Mouse (Mus musculus): ENCODE results near the gene Tmc8. TPM values are rescaled to one million over a fixed set of nuclear protein-coding genes. Genes with fewer than 3 reads are reported as not detected.
"Not testable (repeated sequence)": the region's sequence is repeated elsewhere in the genome, so short reads cannot be mapped to it uniquely, and the experiment has no call there.

Gene Tmc8
- polyA plus RNA-seq, 1 experiment: 59.6 TPM

DNA sequence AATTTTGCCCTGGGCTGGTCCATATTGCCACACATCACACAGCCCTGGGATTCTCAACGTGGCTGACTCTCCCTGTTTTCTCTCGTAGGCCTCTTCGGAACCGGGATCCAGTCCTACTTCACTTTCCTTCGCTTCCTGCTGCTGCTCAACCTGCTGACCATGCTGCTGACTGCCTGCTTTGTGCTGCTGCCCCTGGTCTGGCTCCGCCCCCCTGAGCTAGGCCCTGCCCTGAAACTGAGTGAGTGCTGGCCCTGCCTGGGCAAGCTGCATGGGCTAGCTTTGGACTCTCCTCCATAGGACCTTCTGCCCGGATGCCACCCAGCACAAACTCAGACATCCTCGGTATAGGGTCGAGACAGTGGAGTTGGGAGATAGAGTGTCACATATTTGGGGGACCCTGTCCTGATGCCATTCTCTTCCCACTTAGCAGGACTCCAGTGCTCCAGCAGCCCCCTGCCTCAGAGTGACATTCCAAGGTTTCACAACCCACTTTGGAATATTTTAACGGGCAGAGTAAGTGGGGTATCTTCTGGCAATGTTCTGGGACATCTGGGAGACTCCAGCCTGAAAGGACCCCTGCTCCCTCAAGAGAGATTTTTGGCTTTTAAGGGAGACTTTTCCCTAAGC is 1.9 kb downstream of the Tmc8 start:
- Histone ChIP-seq H3K36me3 (ENCODE audit: control insufficient read depth, insufficient read depth, low read length) (no peaks in the 10 kb centered on the region), H3K27me3 (ENCODE audit: control insufficient read depth, insufficient read depth, low read length) (no peaks in the 10 kb centered on the region), H3K27ac (ENCODE audit: insufficient read depth, low read depth, low read length) (no peak overlapping the region), H3K4me3 (ENCODE audit: low read depth, low read length) (peak overlapping the region; percentile 80; the same call in 1 of the 2 replicates), H3K4me1 (ENCODE audit: control insufficient read depth, insufficient read depth, insufficient read length, low read length) (peaks cover 22% of the 10 kb centered on the region)
- TF ChIP-seq CTCF (IDR thresholded peaks at IDR 0.05; ENCODE audit: extremely low read depth, insufficient read length, insufficient replicate concordance, low read depth, low read length) (no peak), POLR2A (IDR thresholded peaks at IDR 0.05; ENCODE audit: low read depth, low read length) (no peak)
- 68% methylated on average over 10 of the region's 10 CpGs for WGBS

DNA sequence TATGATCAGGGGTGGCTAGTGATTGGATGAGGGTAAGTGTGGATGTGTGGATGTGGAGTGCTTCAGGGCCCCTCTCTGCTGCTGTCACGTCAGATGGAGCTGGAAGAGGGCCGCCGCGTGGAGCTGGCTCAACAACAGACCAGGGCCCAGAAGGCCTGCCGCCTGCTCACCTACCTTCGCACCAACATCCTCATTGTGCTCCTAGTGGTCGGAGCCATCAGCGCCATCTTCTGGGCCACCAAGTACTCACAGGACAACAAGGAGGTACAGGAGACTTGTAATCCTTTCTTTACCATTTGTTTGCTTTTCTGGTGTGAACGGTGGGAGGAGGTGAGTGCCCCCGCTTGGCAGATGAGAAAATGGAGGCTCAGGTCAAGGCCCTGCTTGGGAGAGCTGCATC is 4.4 kb downstream of the Tmc8 start:
- H3K36me3 ChIP-seq (ENCODE audit: control insufficient read depth, insufficient read depth, low read length): no peaks in the 10 kb centered on the region
- H3K4me1 ChIP-seq (ENCODE audit: control insufficient read depth, insufficient read depth, insufficient read length, low read length): peaks cover 17% of the 10 kb centered on the region
- WGBS: 10% methylated on average over 10 of the region's 10 CpGs
- H3K4me3 ChIP-seq (ENCODE audit: low read depth, low read length): no peak overlapping the region
- H3K27me3 ChIP-seq (ENCODE audit: control insufficient read depth, insufficient read depth, low read length): no peaks in the 10 kb centered on the region
- H3K27ac ChIP-seq (ENCODE audit: insufficient read depth, low read depth, low read length): no peak overlapping the region
- TF ChIP-seq CTCF (IDR thresholded peaks at IDR 0.05; ENCODE audit: extremely low read depth, insufficient read length, insufficient replicate concordance, low read depth, low read length) (peak; percentile 67; the same call in 1 of the 2 replicates), POLR2A (IDR thresholded peaks at IDR 0.05; ENCODE audit: low read depth, low read length) (no peak)

DNA sequence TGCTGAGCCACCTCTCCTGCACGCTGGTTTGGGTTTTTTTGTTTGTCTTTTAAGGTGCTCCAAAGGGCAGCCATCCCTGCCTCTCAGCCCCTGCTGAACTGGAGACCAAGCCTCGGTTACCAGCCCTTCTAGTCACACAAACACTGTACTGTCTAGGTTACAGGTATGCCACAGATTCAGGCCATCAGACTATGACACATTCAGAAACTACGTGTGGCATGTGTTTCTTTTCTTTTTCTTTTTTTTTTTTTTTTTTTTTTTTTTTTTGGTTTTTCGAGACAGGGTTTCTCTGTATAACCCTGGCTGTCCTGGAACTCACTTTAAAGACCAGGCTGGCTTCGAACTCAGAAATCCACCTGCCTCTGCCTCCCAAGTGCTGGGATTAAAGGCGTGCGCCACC is 6.6 kb downstream of the Tmc8 start:
- WGBS: 89% methylated on average over 7 of the region's 7 CpGs
- H3K36me3 ChIP-seq (ENCODE audit: control insufficient read depth, insufficient read depth, low read length); H3K4me3 ChIP-seq (ENCODE audit: low read depth, low read length); H3K27ac ChIP-seq (ENCODE audit: insufficient read depth, low read depth, low read length); H3K27me3 ChIP-seq (ENCODE audit: control insufficient read depth, insufficient read depth, low read length): not testable (repeated sequence)
- H3K4me1 ChIP-seq (ENCODE audit: control insufficient read depth, insufficient read depth, insufficient read length, low read length): peaks cover 17% of the 10 kb centered on the region

DNA sequence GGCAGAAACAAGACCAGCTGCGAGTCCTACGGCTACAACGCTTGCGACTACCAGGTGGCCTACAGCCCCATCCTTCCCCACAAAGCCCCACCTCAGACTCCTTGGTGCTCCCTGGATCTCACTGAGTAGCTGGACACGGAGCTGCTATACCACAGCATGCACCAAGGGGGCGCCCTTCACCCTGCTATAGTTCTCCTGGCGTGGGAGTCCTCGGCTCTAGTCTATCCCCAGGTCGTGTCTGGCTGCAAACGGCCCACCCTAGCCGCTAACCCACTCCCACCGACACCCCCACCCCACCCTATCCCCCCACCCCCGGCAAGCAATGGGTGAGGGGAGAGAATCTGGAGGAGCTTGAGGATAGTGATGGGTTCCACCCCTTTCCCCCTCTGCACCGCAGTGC is 8.4 kb downstream of the Tmc8 start:
- Histone ChIP-seq H3K4me3 (ENCODE audit: low read depth, low read length) (peak overlapping the region; percentile 69), H3K27ac (ENCODE audit: insufficient read depth, low read depth, low read length) (no peak overlapping the region; the same call in 1 of the 2 replicates), H3K36me3 (ENCODE audit: control insufficient read depth, insufficient read depth, low read length) (no peaks in the 10 kb centered on the region), H3K4me1 (ENCODE audit: control insufficient read depth, insufficient read depth, insufficient read length, low read length) (peaks cover 13% of the 10 kb centered on the region), H3K27me3 (ENCODE audit: control insufficient read depth, insufficient read depth, low read length) (no peaks in the 10 kb centered on the region)
- TF ChIP-seq CTCF (IDR thresholded peaks at IDR 0.05; ENCODE audit: extremely low read depth, insufficient read length, insufficient replicate concordance, low read depth, low read length) (peak; percentile 90), POLR2A (IDR thresholded peaks at IDR 0.05; ENCODE audit: low read depth, low read length) (no peak)
- 2% methylated on average over 14 of the region's 14 CpGs for WGBS

DNA sequence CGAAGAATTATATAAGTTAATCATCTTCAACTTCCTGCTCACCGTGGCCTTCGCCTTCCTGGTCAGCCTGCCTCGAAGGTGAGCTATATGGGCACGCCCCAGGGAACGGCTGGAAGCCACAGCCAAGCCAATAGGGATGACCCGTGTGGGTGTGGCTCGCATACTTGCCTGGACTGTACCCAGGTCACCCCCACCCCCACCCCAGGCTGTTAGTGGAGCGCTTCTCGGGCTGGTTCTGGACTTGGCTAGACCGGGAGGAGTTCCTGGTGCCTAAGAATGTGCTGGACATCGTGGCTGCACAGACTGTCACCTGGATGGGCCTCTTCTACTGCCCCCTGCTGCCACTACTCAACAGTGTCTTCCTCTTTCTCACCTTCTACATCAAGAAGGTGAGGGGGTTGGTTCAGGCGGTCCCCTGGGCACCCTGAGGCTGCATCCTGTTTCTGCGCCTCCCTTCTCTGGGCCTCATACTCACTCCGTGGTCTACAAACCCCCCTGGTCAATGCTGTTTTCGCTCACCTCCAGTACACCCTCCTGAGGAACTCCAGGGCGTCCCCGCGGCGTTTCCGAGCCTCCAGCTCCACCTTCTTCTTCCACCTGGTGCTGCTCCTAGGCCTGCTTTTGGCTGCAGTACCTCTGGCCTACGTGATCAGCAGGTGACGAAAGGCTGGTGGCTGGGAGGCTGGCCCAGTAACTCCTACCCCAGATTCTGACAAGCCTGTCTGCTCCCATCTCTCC is 9.0 kb downstream of the Tmc8 start:
- Histone ChIP-seq H3K27me3 (ENCODE audit: control insufficient read depth, insufficient read depth, low read length) (no peaks in the 10 kb centered on the region), H3K36me3 (ENCODE audit: control insufficient read depth, insufficient read depth, low read length) (no peaks in the 10 kb centered on the region), H3K4me3 (ENCODE audit: low read depth, low read length) (peak overlapping the region; percentile 69), H3K4me1 (ENCODE audit: control insufficient read depth, insufficient read depth, insufficient read length, low read length) (peaks cover 13% of the 10 kb centered on the region), H3K27ac (ENCODE audit: insufficient read depth, low read depth, low read length) (peak overlapping the region; percentile 96)
- WGBS: 24% methylated on average over 23 of the region's 23 CpGs
- TF ChIP-seq POLR2A (IDR thresholded peaks at IDR 0.05; ENCODE audit: low read depth, low read length): peak; percentile 72
- TF ChIP-seq CTCF (IDR thresholded peaks at IDR 0.05; ENCODE audit: extremely low read depth, insufficient read length, insufficient replicate concordance, low read depth, low read length): no peak

DNA sequence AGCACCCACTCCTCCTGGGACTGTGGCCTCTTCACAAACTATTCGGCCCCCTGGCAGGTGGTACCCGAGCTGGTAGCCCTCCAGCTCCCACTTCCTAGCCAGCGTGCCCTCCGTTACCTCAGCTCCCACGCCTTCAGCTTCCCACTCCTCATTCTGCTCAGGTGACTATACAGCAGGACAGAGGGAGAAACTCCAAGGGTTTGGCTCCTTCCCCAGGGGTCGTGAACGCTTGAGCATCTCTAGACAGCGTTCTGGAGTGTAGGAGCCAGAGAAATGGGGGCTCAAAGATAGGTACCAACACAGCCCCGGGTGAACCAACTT is 9.5 kb downstream of the Tmc8 start:
- TF ChIP-seq POLR2A (IDR thresholded peaks at IDR 0.05; ENCODE audit: low read depth, low read length) (no peak), CTCF (IDR thresholded peaks at IDR 0.05; ENCODE audit: extremely low read depth, insufficient read length, insufficient replicate concordance, low read depth, low read length) (no peak)
- 83% methylated on average over 9 of the region's 9 CpGs for WGBS
- H3K27ac ChIP-seq (ENCODE audit: insufficient read depth, low read depth, low read length): peak overlapping the region; percentile 96
- H3K27me3 ChIP-seq (ENCODE audit: control insufficient read depth, insufficient read depth, low read length): no peaks in the 10 kb centered on the region
- peak overlapping the region; percentile 69 for H3K4me3 ChIP-seq (ENCODE audit: low read depth, low read length)
- H3K4me1 ChIP-seq (ENCODE audit: control insufficient read depth, insufficient read depth, insufficient read length, low read length): peaks cover 13% of the 10 kb centered on the region
- no peaks in the 10 kb centered on the region for H3K36me3 ChIP-seq (ENCODE audit: control insufficient read depth, insufficient read depth, low read length)

DNA sequence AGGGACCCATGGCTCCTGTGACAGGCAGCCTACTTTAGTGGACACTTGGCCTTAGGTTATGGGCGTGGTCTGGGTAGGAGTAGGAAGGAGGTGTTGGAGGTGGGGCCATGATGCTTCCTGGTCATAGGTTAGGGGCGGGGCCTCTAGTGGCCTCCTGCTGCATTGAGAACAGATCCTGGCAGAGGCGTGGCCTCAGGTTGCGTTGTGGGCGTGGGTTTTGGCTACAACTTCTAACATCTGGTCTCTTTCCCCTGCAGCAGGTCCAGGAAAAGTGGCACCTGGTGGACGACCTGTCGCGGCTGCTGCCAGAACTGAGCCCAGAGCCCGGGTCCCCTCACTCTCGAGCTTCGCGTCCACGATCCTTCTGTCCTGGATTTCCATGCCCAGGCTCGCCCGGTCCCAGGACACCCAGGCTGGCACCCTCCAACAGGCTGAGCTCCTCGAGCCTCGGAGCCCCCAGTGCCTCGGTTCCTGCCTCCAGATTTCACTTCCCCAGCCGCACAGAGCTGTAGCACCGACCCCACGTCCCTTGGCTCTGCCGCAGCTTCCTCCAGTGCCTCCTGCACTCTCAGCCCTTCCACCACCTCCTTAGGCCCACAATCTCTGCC is 10.5 kb downstream of the Tmc8 start:
- H3K4me3 ChIP-seq (ENCODE audit: low read depth, low read length): peak overlapping the region; percentile 69
- TF ChIP-seq POLR2A (IDR thresholded peaks at IDR 0.05; ENCODE audit: low read depth, low read length) (peak; percentile 46; the same call in 1 of the 2 replicates), CTCF (IDR thresholded peaks at IDR 0.05; ENCODE audit: extremely low read depth, insufficient read length, insufficient replicate concordance, low read depth, low read length) (no peak)
- H3K27ac ChIP-seq (ENCODE audit: insufficient read depth, low read depth, low read length): peak overlapping the region; percentile 96
- no peaks in the 10 kb centered on the region for H3K27me3 ChIP-seq (ENCODE audit: control insufficient read depth, insufficient read depth, low read length)
- H3K4me1 ChIP-seq (ENCODE audit: control insufficient read depth, insufficient read depth, insufficient read length, low read length): peaks cover 13% of the 10 kb centered on the region
- H3K36me3 ChIP-seq (ENCODE audit: control insufficient read depth, insufficient read depth, low read length): no peaks in the 10 kb centered on the region
- WGBS: 7% methylated on average over 22 of the region's 22 CpGs

Data from small intestine, adult 2 months (tissue).